Mouse (Mus musculus): ENCODE data around the gene St3gal2. TPM values are rescaled to one million over a fixed set of nuclear protein-coding genes. Genes with fewer than 3 reads are reported as not detected.

The St3gal2 gene
- polyA plus RNA-seq, 1 experiment from 2014 or later, result 20.5 TPM

Small RNAs within 50 kb of the gene (microRNA-seq; reads per million reads assigned to microRNA genes)
- gene Mir3473d, result 0.74 reads per million

Other genes starting within 250 kb of the St3gal2 start
- 23.0 and 27.9 TPM in 2 replicates for gene Mtss1l, start 198.4 kb upstream of the St3gal2 start, polyA plus RNA-seq (2015; fragmentation: Nextera tagmentation; extraction: Ambion mirVana)
- gene Il34, start 114.0 kb upstream of the St3gal2 start, polyA plus RNA-seq (2015; fragmentation: Nextera tagmentation; extraction: Ambion mirVana), result 4.1 and 4.5 TPM in 2 replicates
- gene Cog4, start 73.3 kb upstream of the St3gal2 start, polyA plus RNA-seq (2015; fragmentation: Nextera tagmentation; extraction: Ambion mirVana), result 68.4 and 74.3 TPM in 2 replicates
- gene Sf3b3, start 73.1 kb upstream of the St3gal2 start, polyA plus RNA-seq (2015; fragmentation: Nextera tagmentation; extraction: Ambion mirVana), result 141 and 146 TPM in 2 replicates
- 10.8 and 11.4 TPM in 2 replicates for gene Fuk, start 17.4 kb upstream of the St3gal2 start, polyA plus RNA-seq (2015; fragmentation: Nextera tagmentation; extraction: Ambion mirVana)
- 13.0 and 14.0 TPM in 2 replicates for gene Ddx19a, start 77.9 kb downstream of the St3gal2 start, polyA plus RNA-seq (2015; fragmentation: Nextera tagmentation; extraction: Ambion mirVana)
- gene Ddx19b, start 111.8 kb downstream of the St3gal2 start, polyA plus RNA-seq (2015; fragmentation: Nextera tagmentation; extraction: Ambion mirVana), result 7.0 and 7.3 TPM in 2 replicates
- gene Aars, start 113.2 kb downstream of the St3gal2 start, polyA plus RNA-seq (2015; fragmentation: Nextera tagmentation; extraction: Ambion mirVana), result 58.0 and 60.5 TPM in 2 replicates
- gene Exosc6, start 136.4 kb downstream of the St3gal2 start, polyA plus RNA-seq (2015; fragmentation: Nextera tagmentation; extraction: Ambion mirVana), result 14.4 and 14.5 TPM in 2 replicates
- 0.17 TPM in 1 of 2 replicates, not detected in the other for gene Clec18a, start 172.5 kb downstream of the St3gal2 start, polyA plus RNA-seq (2015; fragmentation: Nextera tagmentation; extraction: Ambion mirVana)
- 10.1 and 10.7 TPM in 2 replicates for gene Pdpr, start 174.7 kb downstream of the St3gal2 start, polyA plus RNA-seq (2015; fragmentation: Nextera tagmentation; extraction: Ambion mirVana)